Mouse (Mus musculus) brain, embryonic 14.5 days (tissue): ENCODE data around the gene Mapk8ip1.

Experiments
- CTCF ChIP-seq: fragments of 200-500 bp; IDR thresholded peaks from 2 replicates; pipeline ENCODE4 v1.5.1; 2012; ENCODE audit warnings: inconsistent platforms, mild to moderate bottlenecking, moderate library complexity, borderline replicate concordance; ENCODE audit not compliant: insufficient read depth, insufficient read length; ENCODE audit errors: extremely low read depth
- POLR2A ChIP-seq: fragments of 200-500 bp; IDR thresholded peaks from 2 replicates; pipeline ENCODE4 v1.6.1; 2012; ENCODE audit warnings: mild to moderate bottlenecking, inconsistent platforms, borderline replicate concordance; ENCODE audit not compliant: poor library complexity, insufficient read depth, insufficient read length, severe bottlenecking; ENCODE audit errors: extremely low read depth

DNA sequence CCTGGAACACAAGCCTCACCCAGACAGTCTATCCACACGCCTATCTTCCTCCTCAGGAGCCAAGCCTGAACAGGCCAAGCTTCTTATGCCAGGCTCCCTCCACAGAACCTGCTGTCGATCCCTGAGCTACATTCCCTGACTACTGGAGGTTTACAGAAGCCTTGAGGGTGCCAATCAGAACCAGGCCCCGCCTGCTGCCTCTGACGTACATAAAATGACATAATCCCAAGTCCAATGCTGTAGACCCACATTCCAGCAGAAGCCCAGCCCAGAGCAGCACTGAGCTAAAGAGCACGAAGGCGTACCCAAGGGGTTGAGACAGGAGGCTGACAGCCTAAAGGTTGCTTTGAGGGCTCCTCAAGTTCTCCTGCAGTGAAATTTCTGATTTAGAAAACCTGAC, 26.8 kb upstream of the Mapk8ip1 start:
- TF ChIP-seq CTCF (no peak), POLR2A (no peak)
